Mouse (Mus musculus) olfactory bulb, adult 2 months (tissue): ENCODE results near the gene Gxylt2. TPM values are rescaled to one million over a fixed set of nuclear protein-coding genes. Genes with fewer than 3 reads are reported as not detected.

ENCODE experiments used
- H3K27ac ChIP-seq: fragments of 200-500 bp; 2 replicates; pipeline ENCODE4 v1.5.1; 2012; ENCODE audit warnings: low read depth, low read length; ENCODE audit not compliant: insufficient read depth
- H3K4me1 ChIP-seq: fragments of 200-500 bp; 2 replicates; pipeline ENCODE4 v1.6.1; 2012; ENCODE audit warnings: low read length; ENCODE audit not compliant: control insufficient read depth, insufficient read depth
- H3K4me3 ChIP-seq: fragments of 200-500 bp; 2 replicates; pipeline ENCODE4 v1.5.1; 2012; ENCODE audit warnings: mild to moderate bottlenecking, low read depth, low read length, moderate library complexity; ENCODE audit not compliant: insufficient read depth
- CTCF ChIP-seq: fragments of 200-500 bp; IDR thresholded peaks from 2 replicates; pipeline ENCODE4 v1.5.1; 2012; ENCODE audit warnings: low read depth, mild to moderate bottlenecking, low read length, moderate library complexity; ENCODE audit not compliant: insufficient read depth
- POLR2A ChIP-seq: fragments of 200-500 bp; IDR thresholded peaks from 2 replicates; pipeline ENCODE4 v1.6.1; 2012; ENCODE audit warnings: mild to moderate bottlenecking, low read depth, low read length, moderate library complexity; ENCODE audit not compliant: insufficient read depth
- WGBS: fragments of 180-500 bp; shearing (Covaris S2); methylation state at CpG from one replicate; pipeline ENCODE4 v1.1.7; 2018; 5-methylcytosine and 5-hydroxymethylcytosine counted together
- polyA plus RNA-seq: library from polyadenylated mRNA; stranded (reverse); fragments of >200 nt; gene quantifications from 2 replicates; pipeline ENCODE4 v1.2.4, GENCODE M21; 2012; ENCODE audit warnings: low replicate concordance; ENCODE audit not compliant: missing spikeins, insufficient read depth, insufficient read length

Gxylt2 gene
- polyA plus RNA-seq, 1 experiment: not detected

DNA sequence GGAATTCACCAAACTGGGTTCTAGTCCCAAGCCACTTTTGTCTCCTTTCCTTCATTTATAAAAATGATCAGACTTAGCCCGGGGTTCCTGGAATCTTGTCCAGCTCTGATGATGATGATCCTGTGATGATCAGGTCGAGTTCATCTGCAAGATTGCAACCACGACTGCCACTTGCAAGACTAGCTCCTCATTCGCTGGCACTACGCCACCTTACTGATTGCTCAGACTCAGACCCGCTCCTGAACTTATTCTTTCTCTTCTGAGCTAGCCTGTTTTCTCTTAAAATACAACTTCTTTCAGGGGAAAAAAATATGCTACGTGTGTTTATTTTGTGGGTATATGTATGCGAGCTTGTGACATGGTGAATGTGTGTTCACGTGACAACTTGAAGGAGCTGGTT is 4.5 kb downstream of the Gxylt2 start:
- peaks cover 14% of the 10 kb centered on the region; the same call in 1 of the 2 replicates for H3K4me1 ChIP-seq
- no peak overlapping the region for H3K27ac ChIP-seq
- TF ChIP-seq CTCF (no peak), POLR2A (no peak)
- no peak overlapping the region for H3K4me3 ChIP-seq
- 71% methylated on average over 9 of the region's 9 CpGs for WGBS

DNA sequence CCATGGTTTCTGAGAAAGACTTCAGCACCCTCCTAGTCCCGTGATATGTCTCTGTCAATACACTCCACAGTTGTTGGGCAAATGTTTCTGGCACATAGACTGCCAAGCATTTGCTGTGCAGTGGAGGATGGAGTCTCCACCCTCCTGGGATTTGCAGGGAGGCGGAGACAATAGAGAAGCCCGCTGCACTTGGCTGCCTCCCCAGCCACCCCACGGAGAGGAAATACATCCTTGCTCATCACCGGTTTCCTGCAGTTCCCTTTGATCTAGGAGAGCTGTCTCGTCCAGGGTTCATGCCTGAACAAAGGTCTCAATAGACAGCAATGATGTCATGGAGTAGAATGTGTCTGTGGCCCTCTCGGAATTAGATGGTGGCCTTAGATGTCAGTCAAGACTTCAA is 4.9 kb downstream of the Gxylt2 start:
- WGBS: 26% methylated on average over 7 of the region's 7 CpGs
- no peak overlapping the region for H3K27ac ChIP-seq

DNA sequence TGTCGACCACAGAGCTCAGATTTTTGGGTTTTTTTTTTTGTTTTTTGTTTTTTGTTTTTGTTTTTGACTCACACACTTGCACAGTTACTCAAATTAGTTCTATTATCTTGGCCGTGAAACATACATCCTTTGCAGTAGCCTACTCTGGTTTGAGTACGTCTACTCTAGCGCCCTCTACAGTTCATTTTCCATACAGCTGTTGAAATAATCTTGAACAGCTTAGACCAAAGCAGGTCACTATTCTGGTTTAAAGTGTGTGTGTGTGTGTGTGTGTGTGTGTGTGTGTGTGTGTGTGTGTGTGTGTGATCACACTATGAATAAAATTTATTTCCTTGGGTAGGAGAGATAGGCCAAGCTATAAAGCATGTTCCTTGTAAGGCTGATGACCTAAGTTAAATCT is 5.6 kb downstream of the Gxylt2 start:
- WGBS: 29% methylated on average over 4 of the region's 4 CpGs
- Histone ChIP-seq H3K4me3 (no peak overlapping the region), H3K27ac (no peak overlapping the region), H3K4me1 (peaks cover 6% of the 10 kb centered on the region; the same call in 1 of the 2 replicates)
- TF ChIP-seq CTCF (no peak), POLR2A (no peak)

More for the DNA sequence above, 4.9 kb downstream of the Gxylt2 start:
- Histone ChIP-seq H3K4me1 (peaks cover 10% of the 10 kb centered on the region; the same call in 1 of the 2 replicates), H3K4me3 (no peak overlapping the region)
- no peak for TF ChIP-seq POLR2A
- no peak for TF ChIP-seq CTCF

DNA sequence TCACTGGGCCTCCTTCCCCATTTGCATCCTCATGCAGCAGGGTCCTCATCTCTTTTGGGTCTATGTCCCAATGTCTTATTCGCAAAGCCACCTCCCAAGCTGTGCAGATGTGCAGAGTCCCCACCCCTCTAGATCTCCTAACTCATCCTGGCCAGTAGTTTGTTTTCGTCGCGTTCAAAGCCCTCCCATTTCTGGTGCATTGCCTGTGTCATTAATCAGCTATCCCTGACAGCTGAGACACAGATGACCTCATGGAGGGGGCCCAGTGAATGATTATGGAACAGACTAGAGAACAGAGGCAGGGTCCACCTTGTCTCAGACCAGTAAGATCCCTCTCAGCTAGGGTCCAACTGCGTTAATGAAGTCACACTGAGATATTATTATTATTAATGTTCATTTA is 6.3 kb downstream of the Gxylt2 start:
- H3K4me1 ChIP-seq: peaks cover 3% of the 10 kb centered on the region; the same call in 1 of the 2 replicates
- no peak overlapping the region for H3K4me3 ChIP-seq
- 90% methylated on average over 5 of the region's 5 CpGs for WGBS
- H3K27ac ChIP-seq: no peak overlapping the region
- TF ChIP-seq CTCF (no peak), POLR2A (no peak)

DNA sequence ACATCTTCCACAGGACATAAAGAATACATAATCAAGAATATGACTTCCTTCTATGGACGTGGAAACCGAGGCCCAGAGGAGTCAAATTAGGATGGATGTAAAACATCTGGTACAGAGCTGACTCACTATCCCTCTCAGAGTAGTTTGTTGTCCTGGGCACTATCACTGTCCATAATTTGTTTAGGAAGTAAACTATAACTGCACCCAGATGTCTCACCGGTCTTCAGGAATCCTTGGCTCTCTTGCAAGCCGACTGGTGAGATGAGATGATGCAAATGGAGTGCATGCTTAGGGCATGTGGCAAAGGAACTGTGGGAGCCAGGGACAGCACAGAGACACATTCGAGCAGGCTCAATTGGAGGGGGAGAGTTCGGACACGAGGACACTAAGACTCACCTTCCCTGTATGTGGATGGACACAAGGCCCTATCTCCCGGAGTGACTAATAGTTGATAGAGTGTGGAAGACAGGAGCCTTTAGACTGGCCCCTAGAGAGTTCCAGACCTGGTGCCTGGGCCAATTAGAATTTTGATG is 10.8 kb downstream of the Gxylt2 start:
- H3K27ac ChIP-seq: no peak overlapping the region
- peaks cover 5% of the 10 kb centered on the region; the same call in 1 of the 2 replicates for H3K4me1 ChIP-seq
- no peak overlapping the region for H3K4me3 ChIP-seq
- TF ChIP-seq CTCF (no peak), POLR2A (no peak)
- 84% methylated on average over 8 of the region's 8 CpGs for WGBS

DNA sequence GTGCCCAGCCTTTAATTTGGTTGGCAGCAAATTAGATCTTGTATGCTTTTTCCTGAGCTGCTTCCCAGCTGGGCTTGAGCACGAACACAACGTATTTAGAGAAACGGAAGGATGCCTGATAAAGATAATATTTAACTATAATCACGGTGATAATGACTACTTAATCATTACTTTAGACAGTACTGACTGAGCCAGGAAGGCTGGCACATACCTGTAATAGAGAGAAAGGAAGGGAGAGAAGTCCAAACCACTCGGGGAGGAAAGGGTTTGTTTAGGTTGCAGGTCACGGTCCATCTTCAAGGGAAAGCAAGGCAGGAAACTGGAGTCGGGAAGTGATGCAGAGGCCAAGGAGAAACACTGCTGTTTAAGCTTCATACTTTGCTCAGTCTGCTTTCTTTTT is 11.6 kb downstream of the Gxylt2 start:
- peaks cover 7% of the 10 kb centered on the region for H3K4me1 ChIP-seq
- WGBS: 48% methylated on average over 7 of the region's 7 CpGs
- TF ChIP-seq POLR2A (no peak), CTCF (no peak)
- no peak overlapping the region for H3K27ac ChIP-seq
- no peak overlapping the region for H3K4me3 ChIP-seq

DNA sequence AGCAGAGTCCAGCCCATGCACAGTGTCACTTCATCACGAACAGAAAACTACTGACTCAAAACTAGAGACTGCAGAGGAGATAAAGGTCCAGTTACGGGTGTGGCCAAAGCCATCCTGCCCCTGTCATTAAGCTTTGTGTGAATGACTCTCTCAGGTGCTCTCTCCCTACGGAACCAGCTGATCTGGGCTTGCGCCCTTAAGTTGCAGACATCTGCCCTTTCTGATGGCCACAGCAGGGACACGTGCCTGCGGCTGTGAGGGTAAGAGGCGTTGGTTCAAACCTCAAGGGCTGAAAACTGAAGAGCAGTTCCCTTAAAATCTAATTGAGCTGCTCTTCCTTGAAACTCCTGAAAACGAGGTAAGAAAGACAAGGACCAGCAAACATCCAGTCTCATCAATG is 12.3 kb downstream of the Gxylt2 start:
- peaks cover 10% of the 10 kb centered on the region for H3K4me1 ChIP-seq
- 91% methylated on average over 8 of the region's 8 CpGs for WGBS
- TF ChIP-seq CTCF (no peak), POLR2A (no peak)
- no peak overlapping the region for H3K4me3 ChIP-seq
- H3K27ac ChIP-seq: no peak overlapping the region

DNA sequence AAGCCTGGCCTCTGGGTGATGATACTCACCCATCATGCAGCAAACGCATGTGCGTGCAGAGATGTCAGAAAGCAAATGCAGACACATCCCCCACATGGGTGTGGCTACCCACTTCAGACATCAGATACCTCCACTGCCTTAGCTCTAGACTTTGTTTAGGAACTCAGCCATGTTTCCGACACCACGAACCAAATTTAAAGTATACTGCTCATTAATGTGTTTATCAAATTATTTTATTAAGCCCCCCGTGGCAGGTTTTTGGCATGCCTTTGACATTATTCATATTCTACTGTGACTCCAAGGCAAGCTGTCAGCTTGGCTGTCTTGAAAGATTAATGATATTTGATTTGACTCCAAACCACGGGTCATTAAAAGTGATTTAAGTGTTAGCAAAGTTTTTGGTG is 15.6 kb downstream of the Gxylt2 start:
- Histone ChIP-seq H3K27ac (no peak overlapping the region), H3K4me3 (no peak overlapping the region), H3K4me1 (peaks cover 17% of the 10 kb centered on the region)
- TF ChIP-seq POLR2A: no peak
- TF ChIP-seq CTCF: no peak
- 88% methylated on average over 6 of the region's 6 CpGs for WGBS

DNA sequence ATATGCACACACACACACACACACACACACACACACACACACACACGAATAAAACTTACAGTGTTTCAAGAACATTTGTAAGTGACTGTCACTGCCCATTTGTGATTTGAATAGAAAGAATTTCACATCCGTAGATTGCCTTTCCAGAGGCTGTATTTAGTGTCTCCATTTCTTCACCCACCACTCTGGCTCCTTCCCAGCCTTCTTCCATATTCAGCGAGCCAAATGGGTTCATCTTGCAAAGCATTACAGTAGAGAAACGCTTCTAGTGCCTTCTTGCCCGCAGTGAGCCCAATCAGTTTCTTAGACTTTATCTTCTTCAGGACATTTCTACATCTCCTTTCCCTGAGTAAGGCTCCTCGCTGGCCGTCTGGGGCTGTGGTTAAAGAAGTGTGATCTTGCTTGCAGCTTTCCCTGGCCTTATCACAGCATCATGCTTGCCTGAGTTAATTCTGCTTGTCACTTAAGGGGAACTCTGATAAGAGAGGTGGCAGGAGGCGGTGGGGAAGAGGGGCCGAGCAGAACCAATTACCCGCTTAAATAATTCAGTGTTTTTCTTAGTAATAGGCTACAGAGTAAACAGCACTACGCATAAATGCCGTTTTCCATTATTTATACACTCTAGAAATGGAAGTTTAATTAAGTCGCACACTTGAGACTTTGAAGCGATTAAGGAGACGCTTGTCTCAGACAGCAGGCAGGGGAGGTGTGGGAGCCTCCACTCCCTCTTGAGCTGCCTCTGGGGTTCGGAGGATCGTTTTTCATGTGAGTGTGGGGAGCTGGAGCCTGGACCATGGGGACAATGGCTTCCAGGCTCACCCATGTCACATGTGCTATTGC is 16.6 kb downstream of the Gxylt2 start:
- no peak overlapping the region for H3K4me3 ChIP-seq
- H3K27ac ChIP-seq: no peak overlapping the region
- 33% methylated on average over 17 of the region's 17 CpGs for WGBS
- peaks cover 23% of the 10 kb centered on the region for H3K4me1 ChIP-seq
- TF ChIP-seq POLR2A (no peak), CTCF (no peak)
